Mouse (Mus musculus) heart, embryonic 14.5 days (tissue): ENCODE measurements at regions not wholly inside any gene's neighbourhood (a gene's known extent, or its start where the extent isn't known, plus 50 kb on each side); places are given as distances from the start of the nearest gene placed in this dataset.

Experiments used
- ATAC-seq: fragments of 200-750 bp; cut with Nextera tagmentation; 2 replicates; pipeline ENCODE4 v1.8.0; 2017; ENCODE audit warnings: low read depth, moderate TSS enrichment; ENCODE audit not compliant: insufficient number of reproducible peaks, insufficient read depth, low FRiP score
- H3K27ac ChIP-seq, 2 experiments: fragments of 200-500 bp in 1 of 2; fragments of 300-500 bp in 1 of 2; sonication (generic) in 1 of 2; replicated peaks in 1 of 2; 2 replicates each; pipeline ENCODE4 v1.5.1; 2012 to 2014; ENCODE audit warnings: low read depth in 2 of 2, low read length in 2 of 2, control low read depth in 1 of 2, mild to moderate bottlenecking in 1 of 2, mixed read lengths in 1 of 2; ENCODE audit not compliant: control insufficient read depth in 1 of 2, insufficient read depth in 1 of 2
- H3K27me3 ChIP-seq: fragments of 300-500 bp; sonication (generic); 2 replicates; pipeline ENCODE4 v1.6.1; 2014; ENCODE audit warnings: mild to moderate bottlenecking, low read length, control low read depth; ENCODE audit not compliant: control insufficient read depth, insufficient read depth
- H3K36me3 ChIP-seq: fragments of 300-500 bp; sonication (generic); 2 replicates; pipeline ENCODE4 v1.6.1; 2014; ENCODE audit warnings: mild to moderate bottlenecking, control low read depth, low read length, mixed read lengths; ENCODE audit not compliant: control insufficient read depth, insufficient read depth
- H3K4me1 ChIP-seq, 2 experiments: fragments of 200-500 bp in 1 of 2; fragments of 300-500 bp in 1 of 2; sonication (generic) in 1 of 2; 2 replicates each; pipeline ENCODE4 v1.6.1; 2012 to 2014; ENCODE audit warnings: low read length in 2 of 2, control low read depth in 1 of 2, mixed read lengths in 1 of 2; ENCODE audit not compliant: control insufficient read depth in 2 of 2, insufficient read depth in 2 of 2
- H3K4me2 ChIP-seq: fragments of 300-500 bp; sonication (generic); 2 replicates; pipeline ENCODE4 v1.6.1; 2014; ENCODE audit warnings: mild to moderate bottlenecking, low read length
- H3K4me3 ChIP-seq, 2 experiments: fragments of 200-500 bp in 1 of 2; fragments of 300-500 bp in 1 of 2; sonication (generic) in 1 of 2; 2 replicates each; pipeline ENCODE4 v1.5.1; 2012 to 2014; ENCODE audit warnings: low read length in 2 of 2, mild to moderate bottlenecking in 2 of 2, control low read depth in 1 of 2, low read depth in 1 of 2, moderate library complexity in 1 of 2; ENCODE audit not compliant: control insufficient read depth in 1 of 2, insufficient read depth in 1 of 2
- H3K9ac ChIP-seq: fragments of 300-500 bp; sonication (generic); 2 replicates; pipeline ENCODE4 v1.6.1; 2014; ENCODE audit warnings: mild to moderate bottlenecking, low read length
- H3K9me3 ChIP-seq: fragments of 300-500 bp; sonication (generic); 2 replicates; pipeline ENCODE4 v1.6.1; 2016; ENCODE audit warnings: low read length, control low read depth; ENCODE audit not compliant: control insufficient read depth
- WGBS: fragments of 180-500 bp; shearing (Covaris S2); extraction: QIAGEN DNeasy Blood & Tissue Kit; methylation state at CpG from one replicate; pipeline ENCODE4 v1.1.7; 2014; 5-methylcytosine and 5-hydroxymethylcytosine counted together

GRCm38 (mm10) chr15:13231550-13231949, 58.1 kb upstream of the Cdh6 start:
- H3K36me3 ChIP-seq, result no peaks in the 10 kb centered on the region
- H3K4me2 ChIP-seq, result no peak overlapping the region
- H3K9me3 ChIP-seq, result no peaks in the 10 kb centered on the region
- H3K4me1 ChIP-seq, result no peaks in the 10 kb centered on the region; a peak in 1 of 4 replicates
- H3K9ac ChIP-seq, result no peak overlapping the region
- H3K4me3 ChIP-seq, result no peak overlapping the region
- 30% methylated on average over 4 of the region's 4 CpGs for WGBS
- no peak overlapping the region for H3K27ac ChIP-seq
- ATAC-seq, result no peak
- H3K27me3 ChIP-seq, result no peaks in the 10 kb centered on the region

- no peaks in the 10 kb centered on the region for H3K27me3 ChIP-seq
- H3K36me3 ChIP-seq, result no peaks in the 10 kb centered on the region
- H3K9ac ChIP-seq, result no peak overlapping the region
- H3K27ac ChIP-seq, result no peak overlapping the region
- H3K4me2 ChIP-seq, result no peak overlapping the region
- no peak overlapping the region for H3K4me3 ChIP-seq
- 91% methylated on average over 12 of the region's 12 CpGs for WGBS
- H3K4me1 ChIP-seq, result no peaks in the 10 kb centered on the region; a peak in 1 of 4 replicates
- no peak for ATAC-seq
- no peaks in the 10 kb centered on the region for H3K9me3 ChIP-seq
Observed at GRCm38 (mm10) chr15:13228125-13228524, 54.6 kb upstream of the Cdh6 start.
